Mouse (Mus musculus): ENCODE measurements around the gene Phactr1. TPM values are rescaled to one million over a fixed set of nuclear protein-coding genes. Genes with fewer than 3 reads are reported as not detected.

Gene Phactr1
- total RNA-seq, 2 experiments from 2014 or later = 301 to 307 TPM

- DNase-seq (ENCODE audit: low spot score in 2 of 2) = peak; percentile 53 to 62
Observed at GRCm38 (mm10) chr13:42757654-42758400, 77.4 kb downstream of the Phactr1 start.

- DNase-seq (ENCODE audit: low spot score in 2 of 2) = peak in 1 of 2 experiments; percentile 48
Observed at GRCm38 (mm10) chr13:42759170-42759569, 78.7 kb downstream of the Phactr1 start.

DNA sequence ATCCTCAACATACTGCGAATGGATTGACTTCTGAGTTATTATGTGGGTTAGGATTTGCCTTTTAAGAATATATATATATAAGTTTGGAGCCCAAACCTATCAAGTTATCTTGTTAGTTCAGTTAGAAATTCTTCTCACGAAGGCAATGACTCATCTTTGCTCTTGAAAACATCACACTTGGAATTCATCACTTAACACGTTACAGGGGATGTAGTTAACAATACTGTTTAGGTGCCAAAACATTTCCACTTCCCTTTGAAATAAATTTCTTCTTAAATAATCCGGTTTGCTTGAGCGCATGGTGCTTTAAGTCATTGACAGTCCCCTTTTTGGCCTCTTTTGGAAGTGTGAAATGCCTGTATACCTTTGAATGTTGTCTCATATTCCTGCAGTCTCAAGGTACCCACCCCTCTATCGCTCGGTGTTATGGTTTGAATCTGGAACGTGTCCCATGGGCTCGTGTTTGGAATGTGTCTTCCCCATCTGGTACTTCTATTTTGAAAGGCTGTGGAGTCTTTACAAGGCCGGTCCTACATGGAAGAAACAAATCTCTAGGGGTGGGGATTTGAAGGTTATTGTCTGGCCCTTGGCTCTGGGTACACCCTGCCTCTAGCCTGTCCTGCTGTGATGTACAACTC lies 80.6 kb downstream of the Phactr1 start:
- no peak for DNase-seq (ENCODE audit: low spot score in 2 of 2)

DNA sequence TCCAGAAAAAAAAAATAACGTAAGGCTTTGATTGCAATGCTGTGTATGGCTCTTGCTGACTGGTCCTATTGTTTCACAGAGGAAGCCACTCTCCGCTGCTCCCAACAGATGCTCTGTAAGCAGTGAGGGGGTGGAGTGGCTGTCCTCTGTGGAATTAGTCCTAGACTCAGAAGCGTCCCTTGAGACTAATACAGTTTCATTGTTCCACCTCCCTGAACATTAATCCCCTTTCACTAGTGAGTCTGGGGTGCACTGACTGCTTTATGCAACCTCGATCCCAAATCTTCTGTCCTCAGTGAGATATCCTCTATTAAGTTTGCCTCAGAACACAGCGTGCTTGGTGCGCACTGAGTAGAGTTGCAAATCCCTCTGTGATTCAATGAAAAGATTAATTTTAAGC lies 91.9 kb downstream of the Phactr1 start:
- peak in 1 of 2 experiments; percentile 32 for DNase-seq (ENCODE audit: low spot score in 2 of 2)

GRCm38 (mm10) chr13:42774040-42774439 lies 93.6 kb downstream of the Phactr1 start:
- no peak for DNase-seq (ENCODE audit: low spot score in 2 of 2)

- no peak for DNase-seq (ENCODE audit: low spot score in 2 of 2)
Observed at GRCm38 (mm10) chr13:42782151-42782550, 101.7 kb downstream of the Phactr1 start.

DNA sequence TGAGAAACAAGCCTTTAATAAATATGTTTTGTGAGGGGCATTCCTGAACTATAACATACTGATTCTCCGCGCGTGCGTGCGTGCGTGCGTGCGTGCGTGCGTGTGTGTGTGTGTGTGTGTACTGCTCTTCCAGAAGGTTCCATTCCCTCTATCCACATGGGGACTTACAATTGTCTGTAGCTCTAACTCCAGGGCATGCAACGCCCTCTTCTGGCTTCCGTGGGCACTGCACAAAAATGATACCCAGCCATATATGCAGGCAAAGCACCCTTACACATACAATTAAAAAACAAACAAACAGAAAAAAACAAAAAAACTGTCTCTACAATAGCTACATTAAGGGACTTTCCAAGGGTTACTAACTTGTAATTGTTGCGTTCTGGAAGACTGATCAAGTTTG lies 108.8 kb downstream of the Phactr1 start:
- DNase-seq (ENCODE audit: low spot score in 2 of 2) = no peak

- peak in 1 of 2 experiments; percentile 51 for DNase-seq (ENCODE audit: low spot score in 2 of 2)
Observed at GRCm38 (mm10) chr13:42792279-42792678, 111.9 kb downstream of the Phactr1 start.

DNA sequence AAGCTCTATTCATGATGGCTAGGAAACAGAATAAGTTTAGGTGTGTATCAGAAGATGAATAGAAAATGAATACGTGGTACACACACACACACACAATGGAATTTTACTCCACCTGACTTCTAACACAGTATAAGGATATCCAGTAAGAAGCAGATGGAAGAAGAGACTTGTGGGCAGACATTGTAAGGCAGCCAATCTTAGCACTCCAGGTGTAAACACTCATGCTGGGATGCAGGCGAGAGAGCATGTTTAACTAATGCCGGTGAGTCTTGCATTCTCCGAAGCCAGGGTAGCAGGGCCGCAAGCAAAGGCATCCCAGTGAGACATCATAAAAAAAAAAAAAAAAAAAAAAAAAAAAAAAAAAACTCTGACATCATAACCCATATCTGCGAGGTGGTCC lies 120.1 kb downstream of the Phactr1 start:
- DNase-seq (ENCODE audit: low spot score in 2 of 2) = no peak

DNA sequence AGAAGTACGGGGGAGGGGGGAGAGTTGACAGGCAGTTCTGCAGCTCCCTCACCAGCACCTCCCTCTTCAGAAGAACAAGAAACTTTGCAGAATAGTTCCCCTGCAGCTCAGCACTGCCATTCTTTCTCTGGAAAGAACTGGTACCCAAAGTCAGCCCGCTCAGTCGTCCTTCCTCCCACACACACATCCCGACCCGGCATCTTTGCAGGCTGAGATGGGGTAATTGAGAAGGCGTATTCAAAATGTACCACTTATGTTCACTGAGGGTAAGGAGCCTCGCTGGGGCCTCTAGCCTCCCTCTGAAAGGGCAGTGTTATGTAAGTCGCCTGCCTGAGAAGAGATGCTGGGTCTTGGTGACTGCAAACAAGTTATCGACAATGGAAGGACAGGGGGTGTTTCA lies 123.9 kb downstream of the Phactr1 start:
- no peak for DNase-seq (ENCODE audit: low spot score in 2 of 2)

DNA sequence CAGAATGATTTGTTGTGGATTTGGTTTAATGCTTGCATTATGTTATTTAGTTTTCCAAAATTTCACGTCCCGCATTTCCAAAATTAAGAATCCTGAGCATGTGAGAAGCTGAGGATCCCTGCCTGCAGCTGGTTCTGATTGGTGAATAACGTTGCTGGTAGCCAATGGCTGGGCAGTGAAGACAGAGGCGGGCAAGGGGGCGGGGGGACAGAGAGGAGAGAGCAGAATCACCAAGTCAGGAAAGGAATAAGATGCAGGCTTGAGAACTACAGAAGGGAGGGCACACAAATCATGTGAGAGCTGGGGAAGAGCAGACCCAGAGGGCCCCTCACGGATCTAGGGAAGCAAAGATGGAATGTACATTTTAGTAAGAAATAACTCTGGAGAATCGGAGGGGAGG lies 132.3 kb downstream of the Phactr1 start:
- no peak for DNase-seq (ENCODE audit: low spot score in 2 of 2)

DNA sequence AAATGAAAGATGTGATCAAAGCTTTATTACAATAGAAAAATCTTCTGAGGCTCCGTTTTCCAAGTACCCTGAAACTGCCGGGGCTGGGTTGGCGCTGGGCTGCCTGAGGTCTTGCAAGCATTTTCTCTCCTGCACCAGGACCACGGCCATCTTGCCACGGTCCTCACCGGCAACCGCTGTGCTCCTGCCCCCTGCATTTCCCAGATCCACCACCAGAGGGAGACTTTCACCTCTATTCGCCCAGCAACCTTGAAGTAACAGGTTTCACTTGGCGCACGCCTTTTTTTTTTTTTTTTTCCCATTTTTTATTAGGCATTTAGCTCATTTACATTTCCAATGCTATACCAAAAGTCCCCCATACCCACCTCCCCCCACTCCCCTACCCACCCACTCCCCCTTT lies 138.0 kb downstream of the Phactr1 start:
- peak in 1 of 2 experiments; percentile 62 for DNase-seq (ENCODE audit: low spot score in 2 of 2)

DNA sequence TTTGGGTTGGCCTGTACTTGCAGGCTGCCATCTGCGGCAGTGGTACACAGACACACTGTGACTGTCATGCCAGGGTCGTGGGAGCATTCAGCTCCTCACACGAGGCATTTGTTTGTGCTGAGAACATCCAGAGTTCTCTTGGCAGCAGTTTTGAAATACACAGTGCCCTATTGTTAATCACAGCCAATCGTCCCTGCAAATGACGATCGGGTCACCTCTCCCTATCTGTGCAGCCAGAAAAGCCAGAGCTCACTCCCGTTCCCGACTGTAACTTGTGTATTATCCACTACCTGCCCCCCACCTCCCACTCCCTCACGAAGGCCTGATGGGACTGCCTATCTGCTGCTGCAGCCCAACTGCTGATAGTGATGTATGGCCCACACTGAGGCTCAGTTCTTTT lies 140.1 kb downstream of the Phactr1 start:
- DNase-seq (ENCODE audit: low spot score in 2 of 2) = peak in 1 of 2 experiments; percentile 73

DNA sequence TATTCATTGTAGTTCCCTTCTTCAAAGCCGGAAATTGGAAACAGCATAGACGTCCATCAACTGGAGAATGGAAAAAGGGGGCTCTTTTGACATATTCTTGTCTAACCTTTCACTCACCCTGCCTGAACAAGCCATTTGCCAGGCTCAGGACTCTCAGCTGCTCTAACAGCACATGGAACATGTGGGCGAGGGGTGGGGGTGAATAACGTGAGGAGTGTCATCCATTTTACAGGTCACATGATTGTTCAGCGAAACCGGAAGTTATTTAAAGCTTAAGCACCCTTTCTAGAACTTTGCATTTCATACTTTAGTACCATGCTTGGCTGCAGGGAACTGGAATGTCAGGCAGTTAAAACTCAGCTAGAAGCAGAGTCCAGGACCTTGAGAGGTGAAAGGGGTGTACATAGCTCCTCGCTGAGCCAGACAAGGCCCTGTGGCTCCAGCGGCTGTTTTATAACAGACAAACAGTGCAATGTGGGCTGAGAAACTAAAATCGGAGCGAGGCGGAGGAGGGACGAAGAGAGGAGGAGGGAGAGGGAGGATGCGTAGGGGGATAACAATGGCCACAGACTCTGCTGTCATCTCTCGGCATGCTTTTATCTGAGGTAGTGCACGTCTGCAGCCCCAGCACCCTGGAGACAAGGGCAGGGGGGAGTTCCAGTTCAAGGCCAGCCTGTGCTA lies 141.1 kb downstream of the Phactr1 start:
- no peak for DNase-seq (ENCODE audit: low spot score in 2 of 2)

DNA sequence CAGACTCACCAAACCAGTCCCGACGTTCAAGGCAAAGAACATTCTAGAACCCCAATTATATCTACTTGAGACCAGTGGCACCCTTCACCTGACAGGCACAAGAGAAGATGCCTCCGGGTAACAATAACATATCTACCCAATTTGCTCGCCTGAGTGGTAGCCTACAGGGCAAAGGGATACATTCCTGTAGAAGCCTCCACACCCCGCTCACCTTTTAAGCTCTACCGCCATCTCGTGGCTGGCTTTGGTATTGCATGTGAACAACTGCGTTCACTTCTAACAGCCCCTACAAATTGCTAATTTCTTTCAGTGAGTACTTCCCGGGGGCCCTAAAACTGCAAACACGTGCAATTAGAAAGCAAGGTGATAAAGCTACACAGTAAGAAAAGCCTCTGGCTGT lies 142.1 kb downstream of the Phactr1 start:
- peak; percentile 79 to 91 for DNase-seq (ENCODE audit: low spot score in 2 of 2)

DNA sequence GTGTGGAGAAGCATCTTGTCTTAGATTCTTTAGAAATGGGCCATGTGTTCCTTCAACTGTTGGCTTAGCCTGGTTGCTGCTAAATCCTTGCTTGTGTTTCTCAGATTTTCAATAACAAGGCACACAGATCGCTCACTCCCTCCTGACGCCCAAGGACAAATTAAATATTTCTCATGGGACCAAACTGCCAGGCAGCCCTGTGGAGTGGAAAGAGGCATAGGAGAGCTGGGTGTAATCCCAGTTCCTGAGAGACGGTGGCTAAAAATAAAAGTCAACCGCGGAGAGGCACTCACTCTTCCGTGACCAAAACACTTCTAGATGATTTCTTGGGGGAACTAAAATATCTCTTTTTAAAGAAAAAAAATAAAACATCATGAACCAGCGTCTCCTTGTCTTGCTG lies 143.5 kb downstream of the Phactr1 start:
- DNase-seq (ENCODE audit: low spot score in 2 of 2) = no peak

DNA sequence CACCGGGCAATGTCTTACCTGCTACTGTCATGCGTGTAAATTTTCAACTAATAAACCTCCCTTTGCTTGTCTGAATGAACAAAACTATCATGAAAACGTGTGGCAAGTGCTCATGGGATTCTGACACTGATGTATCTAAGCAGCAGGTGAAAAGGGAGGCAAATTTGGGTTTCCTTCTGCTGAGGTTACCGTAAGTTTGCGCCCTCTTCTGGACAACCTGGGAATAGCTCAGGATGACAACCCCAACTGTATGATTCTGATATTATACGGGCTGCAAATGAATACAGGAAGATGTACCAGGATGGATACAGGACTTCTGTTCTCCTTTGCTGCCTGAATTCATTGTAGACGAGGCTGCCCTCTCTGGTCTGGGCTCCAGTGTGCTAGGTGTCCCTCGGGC lies 146.2 kb downstream of the Phactr1 start:
- peak in 1 of 2 experiments; percentile 76 for DNase-seq (ENCODE audit: low spot score in 2 of 2)

GRCm38 (mm10) chr13:42828978-42829377 lies 148.6 kb downstream of the Phactr1 start:
- DNase-seq (ENCODE audit: low spot score in 2 of 2) = no peak

- peak in 1 of 2 experiments; percentile 60 for DNase-seq (ENCODE audit: low spot score in 2 of 2)
Observed at GRCm38 (mm10) chr13:42835441-42835840, 155.0 kb downstream of the Phactr1 start.

DNA sequence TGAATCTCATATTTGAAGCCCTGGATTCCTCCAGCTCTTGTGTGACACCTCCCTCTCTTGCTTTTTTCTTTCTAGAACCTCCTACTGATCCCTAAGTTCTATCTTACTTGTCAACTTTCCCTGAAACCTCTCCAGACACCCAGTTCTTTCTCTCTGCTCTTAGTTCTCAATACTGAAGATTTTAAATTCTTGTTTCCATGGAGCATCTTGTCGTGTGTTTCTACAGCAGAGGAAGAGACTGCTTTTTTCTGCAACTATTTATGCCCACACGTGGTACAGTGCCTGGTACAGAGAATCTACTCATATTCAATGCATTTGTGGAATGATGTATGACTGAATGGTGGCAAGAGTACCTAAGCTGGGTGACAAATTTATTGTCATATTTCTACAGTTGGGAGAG lies 158.9 kb downstream of the Phactr1 start:
- DNase-seq (ENCODE audit: low spot score in 2 of 2) = no peak

DNA sequence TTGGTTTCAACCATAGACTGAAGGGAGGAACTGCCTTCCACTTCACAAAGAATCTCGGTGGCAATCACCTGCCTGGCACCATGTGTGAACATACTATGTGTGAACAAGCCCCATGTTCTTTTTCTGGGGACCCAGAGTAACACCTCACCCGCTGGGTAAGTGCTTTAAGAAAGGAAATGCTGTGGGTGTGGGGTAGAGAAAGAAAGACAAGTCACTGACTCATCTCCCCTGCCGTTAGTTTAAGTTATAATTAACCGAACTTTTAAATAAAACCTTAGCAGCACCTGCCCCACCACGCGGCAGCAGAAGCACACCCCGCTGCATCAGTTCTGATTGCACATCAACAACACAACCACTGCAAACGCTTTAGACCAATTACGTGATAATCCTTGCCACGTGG lies 171.7 kb downstream of the Phactr1 start:
- no peak for DNase-seq (ENCODE audit: low spot score in 2 of 2)

DNA sequence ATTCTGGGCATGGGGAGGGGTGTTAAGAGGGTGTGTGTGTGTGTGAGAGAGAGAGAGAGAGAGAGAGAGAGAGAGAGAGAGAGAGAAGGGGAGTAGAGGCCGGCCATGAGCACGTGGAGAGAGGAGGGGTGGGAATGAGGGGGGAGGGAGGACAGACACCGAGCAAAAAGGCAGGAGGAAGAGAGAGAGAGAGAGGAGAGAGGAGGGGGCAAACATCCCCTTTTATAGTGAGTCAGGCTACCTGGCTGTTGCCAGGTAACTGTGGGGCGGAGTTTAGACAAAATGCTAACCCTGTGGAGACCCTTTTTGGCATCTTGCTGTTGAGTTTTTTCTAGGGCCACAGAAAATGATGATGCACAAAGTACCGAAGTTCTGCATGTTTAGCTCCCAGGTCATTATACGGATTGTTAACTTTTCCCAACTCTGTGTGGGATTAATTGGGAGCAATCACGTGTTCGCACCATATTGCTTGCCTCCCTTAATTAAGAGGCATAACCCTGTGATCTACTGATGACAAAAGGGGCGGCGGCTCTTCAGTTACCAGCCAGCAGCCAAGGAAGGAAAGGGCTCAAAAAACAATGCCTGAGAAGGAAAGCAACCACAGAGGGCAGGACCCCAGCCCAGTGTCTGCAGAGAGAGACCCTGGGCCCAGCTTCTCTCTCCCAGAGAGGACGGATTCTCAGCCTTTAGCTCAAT lies 173.6 kb downstream of the Phactr1 start:
- DNase-seq (ENCODE audit: low spot score in 2 of 2) = no peak

Measured in layer of hippocampus, adult 18-20 months (tissue).